Mouse (Mus musculus): ENCODE measurements around the gene Cel. TPM values are rescaled to one million over a fixed set of nuclear protein-coding genes. Genes with fewer than 3 reads are reported as not detected.
A peak's percentile ranks its signal among the peaks of the same experiment; 100 is the strongest.

The Cel gene
- polyA plus RNA-seq, 2 experiments: 0.06 TPM; not detected in 1

DNA sequence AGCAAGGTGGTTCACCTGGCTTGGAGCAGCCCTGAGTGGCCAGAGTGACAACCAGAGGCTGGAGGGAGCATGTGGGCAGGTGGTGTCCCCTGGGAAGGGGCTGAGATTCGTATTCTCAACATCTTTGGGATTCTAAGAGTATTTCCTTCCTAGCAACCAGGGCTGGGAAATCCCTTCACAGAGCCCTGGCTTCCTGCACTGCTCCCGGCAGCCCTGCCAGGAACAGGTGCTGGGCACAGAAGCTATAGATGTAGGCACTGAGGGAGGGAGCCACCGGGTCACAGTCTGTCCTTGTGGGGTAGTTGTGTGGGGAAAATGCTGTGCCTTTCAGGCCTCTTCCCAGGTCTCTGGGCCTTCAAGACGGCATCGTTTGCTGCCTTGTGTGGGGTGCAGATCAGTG lies 42.6 kb downstream of the Cel start:
- Histone ChIP-seq H3K4me1 (ENCODE audit: control insufficient read depth, insufficient read depth, low read length) (peaks cover 41% of the 10 kb centered on the region), H3K9ac (ENCODE audit: low read depth, low read length, severe bottlenecking) (no peak overlapping the region), H3K27ac (replicated peaks; ENCODE audit: low read depth, low read length) (no peak overlapping the region), H3K4me3 (replicated peaks; ENCODE audit: low read length) (no peak overlapping the region), H3K4me2 (replicated peaks; ENCODE audit: low read depth, low read length, severe bottlenecking) (no peak overlapping the region), H3K36me3 (ENCODE audit: control insufficient read depth, insufficient read depth, low read length) (no peaks in the 10 kb centered on the region; the same call in 1 of the 2 replicates), H3K9me3 (ENCODE audit: control insufficient read depth, low read length) (no peaks in the 10 kb centered on the region), H3K27me3 (ENCODE audit: control insufficient read depth, insufficient read depth, low read length) (no peaks in the 10 kb centered on the region)
- no peak for TF ChIP-seq POLR2A (IDR thresholded peaks at IDR 0.05; ENCODE audit: borderline replicate concordance, extremely low read depth, insufficient read depth, insufficient read length)
- no peak for ATAC-seq (ENCODE audit: low FRiP score, low read depth)
- 62% methylated on average over 5 of the region's 5 CpGs for WGBS
- DNase-seq (ENCODE audit: low spot score): no peak

DNA sequence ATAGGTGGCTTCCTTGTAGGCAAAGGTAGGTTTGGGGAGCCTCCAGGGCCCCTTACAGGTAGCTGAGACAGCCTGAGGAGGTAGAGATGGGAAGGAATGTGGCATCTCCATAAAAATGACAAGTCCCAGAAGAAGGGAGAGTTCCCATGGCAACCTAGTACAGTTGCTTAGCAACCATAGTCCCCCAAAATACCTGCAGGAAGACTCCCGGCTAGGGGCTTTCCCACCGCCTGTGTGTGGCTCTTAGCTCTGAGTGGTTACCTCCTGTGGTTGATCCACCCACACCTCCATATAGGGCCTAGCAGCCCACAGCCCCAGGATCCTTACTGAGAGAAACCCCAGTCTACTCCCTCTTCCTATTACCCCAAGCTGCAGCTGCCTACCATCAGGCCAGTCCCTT lies 45.0 kb downstream of the Cel start:
- Histone ChIP-seq H3K9me3 (ENCODE audit: control insufficient read depth, low read length) (no peaks in the 10 kb centered on the region), H3K4me2 (replicated peaks; ENCODE audit: low read depth, low read length, severe bottlenecking) (no peak overlapping the region), H3K4me1 (ENCODE audit: control insufficient read depth, insufficient read depth, low read length) (peaks cover 29% of the 10 kb centered on the region), H3K4me3 (replicated peaks; ENCODE audit: low read length) (no peak overlapping the region), H3K36me3 (ENCODE audit: control insufficient read depth, insufficient read depth, low read length) (no peaks in the 10 kb centered on the region; the same call in 1 of the 2 replicates), H3K27me3 (ENCODE audit: control insufficient read depth, insufficient read depth, low read length) (no peaks in the 10 kb centered on the region), H3K9ac (ENCODE audit: low read depth, low read length, severe bottlenecking) (no peak overlapping the region), H3K27ac (replicated peaks; ENCODE audit: low read depth, low read length) (no peak overlapping the region)
- TF ChIP-seq POLR2A (IDR thresholded peaks at IDR 0.05; ENCODE audit: borderline replicate concordance, extremely low read depth, insufficient read depth, insufficient read length): no peak
- no peak for ATAC-seq (ENCODE audit: low FRiP score, low read depth)
- no peak for DNase-seq (ENCODE audit: low spot score)
- 27% methylated on average over 2 of the region's 2 CpGs for WGBS

DNA sequence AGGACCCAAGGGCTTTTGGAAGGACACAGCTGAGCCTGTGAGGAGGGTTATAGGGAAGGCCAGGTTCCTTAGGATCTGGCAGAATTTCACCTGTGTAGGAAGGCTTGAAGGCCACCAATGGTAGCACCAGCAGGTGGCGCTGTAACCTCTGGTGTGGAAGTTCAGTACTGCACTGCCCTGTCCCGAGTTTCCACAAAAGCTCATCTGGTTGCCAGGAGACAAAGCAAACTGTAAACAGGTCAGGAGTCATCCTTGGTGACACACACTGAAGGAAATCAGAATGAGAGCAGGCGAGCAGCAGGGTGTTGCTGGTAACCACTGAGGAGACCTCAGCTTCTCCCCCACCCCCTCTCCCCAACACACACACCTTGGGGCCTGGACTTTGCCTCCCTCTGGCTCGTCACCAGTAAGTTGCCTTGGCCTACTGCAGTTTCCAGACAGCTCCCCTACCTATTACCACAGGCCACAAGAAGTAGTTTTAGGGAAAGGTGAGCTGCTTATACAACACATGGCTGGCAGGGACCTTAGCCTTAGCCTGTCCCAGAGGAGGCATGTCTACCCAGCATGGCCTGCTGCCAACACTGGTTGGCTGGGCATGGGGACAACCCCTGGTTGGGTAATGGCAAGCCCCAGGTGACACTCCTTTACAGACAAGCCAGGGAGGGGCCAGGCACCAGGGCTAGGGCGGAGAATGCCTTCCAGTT lies 45.8 kb downstream of the Cel start:
- peak; percentile 38; the same call in 1 of the 2 replicates for ATAC-seq (ENCODE audit: low FRiP score, low read depth)
- peaks cover 29% of the 10 kb centered on the region for H3K4me1 ChIP-seq (ENCODE audit: control insufficient read depth, insufficient read depth, low read length)
- WGBS: 50% methylated on average over 5 of the region's 5 CpGs

DNA sequence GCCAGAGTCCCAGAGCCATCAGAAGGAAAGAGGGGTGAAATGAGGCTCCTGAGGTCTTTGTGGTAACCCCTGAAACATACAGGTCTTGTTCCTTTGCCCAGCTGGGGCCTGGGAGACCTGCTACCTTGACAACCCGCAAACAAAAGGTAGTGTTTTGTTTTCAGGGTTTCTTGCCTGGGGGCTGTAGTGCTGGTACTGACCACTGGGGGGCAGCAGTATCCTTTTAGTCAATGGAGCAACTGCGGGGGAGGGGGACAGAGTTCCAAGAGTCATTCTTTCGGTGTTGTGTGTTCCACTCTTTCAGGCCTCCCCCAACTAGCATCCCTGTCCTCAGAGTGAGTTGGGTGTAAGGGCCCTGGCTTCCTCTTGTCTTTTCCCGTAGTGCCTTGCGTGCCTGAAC lies 48.7 kb downstream of the Cel start:
- H3K27ac ChIP-seq (replicated peaks; ENCODE audit: low read depth, low read length): 0 out of 2 replicates have a peak overlapping the region, but pooled peaks have one; percentile 9
- 22% methylated on average over 5 of the region's 5 CpGs for WGBS
- peaks cover 21% of the 10 kb centered on the region for H3K4me1 ChIP-seq (ENCODE audit: control insufficient read depth, insufficient read depth, low read length)
- DNase-seq (ENCODE audit: low spot score) (peak; percentile 87), ATAC-seq (ENCODE audit: low FRiP score, low read depth) (no peak)
- no peaks in the 10 kb centered on the region for H3K27me3 ChIP-seq (ENCODE audit: control insufficient read depth, insufficient read depth, low read length)
- no peak for TF ChIP-seq POLR2A (IDR thresholded peaks at IDR 0.05; ENCODE audit: borderline replicate concordance, extremely low read depth, insufficient read depth, insufficient read length)
- no peaks in the 10 kb centered on the region for H3K9me3 ChIP-seq (ENCODE audit: control insufficient read depth, low read length)
- peak overlapping the region; percentile 91 for H3K4me2 ChIP-seq (replicated peaks; ENCODE audit: low read depth, low read length, severe bottlenecking)
- peak overlapping the region; percentile 81 for H3K4me3 ChIP-seq (replicated peaks; ENCODE audit: low read length)
- H3K9ac ChIP-seq (ENCODE audit: low read depth, low read length, severe bottlenecking): peak overlapping the region; percentile 88
- no peaks in the 10 kb centered on the region; the same call in 1 of the 2 replicates for H3K36me3 ChIP-seq (ENCODE audit: control insufficient read depth, insufficient read depth, low read length)

More for the DNA sequence above, 45.8 kb downstream of the Cel start:
- H3K9ac ChIP-seq (ENCODE audit: low read depth, low read length, severe bottlenecking): no peak overlapping the region
- TF ChIP-seq POLR2A (IDR thresholded peaks at IDR 0.05; ENCODE audit: borderline replicate concordance, extremely low read depth, insufficient read depth, insufficient read length): no peak
- no peak overlapping the region for H3K4me2 ChIP-seq (replicated peaks; ENCODE audit: low read depth, low read length, severe bottlenecking)
- no peaks in the 10 kb centered on the region for H3K27me3 ChIP-seq (ENCODE audit: control insufficient read depth, insufficient read depth, low read length)
- no peaks in the 10 kb centered on the region for H3K9me3 ChIP-seq (ENCODE audit: control insufficient read depth, low read length)
- peak; percentile 70 for DNase-seq (ENCODE audit: low spot score)
- H3K27ac ChIP-seq (replicated peaks; ENCODE audit: low read depth, low read length): 0 out of 2 replicates have a peak overlapping the region, but pooled peaks have one; percentile 21
- H3K4me3 ChIP-seq (replicated peaks; ENCODE audit: low read length): no peak overlapping the region
- H3K36me3 ChIP-seq (ENCODE audit: control insufficient read depth, insufficient read depth, low read length): no peaks in the 10 kb centered on the region; the same call in 1 of the 2 replicates

DNA sequence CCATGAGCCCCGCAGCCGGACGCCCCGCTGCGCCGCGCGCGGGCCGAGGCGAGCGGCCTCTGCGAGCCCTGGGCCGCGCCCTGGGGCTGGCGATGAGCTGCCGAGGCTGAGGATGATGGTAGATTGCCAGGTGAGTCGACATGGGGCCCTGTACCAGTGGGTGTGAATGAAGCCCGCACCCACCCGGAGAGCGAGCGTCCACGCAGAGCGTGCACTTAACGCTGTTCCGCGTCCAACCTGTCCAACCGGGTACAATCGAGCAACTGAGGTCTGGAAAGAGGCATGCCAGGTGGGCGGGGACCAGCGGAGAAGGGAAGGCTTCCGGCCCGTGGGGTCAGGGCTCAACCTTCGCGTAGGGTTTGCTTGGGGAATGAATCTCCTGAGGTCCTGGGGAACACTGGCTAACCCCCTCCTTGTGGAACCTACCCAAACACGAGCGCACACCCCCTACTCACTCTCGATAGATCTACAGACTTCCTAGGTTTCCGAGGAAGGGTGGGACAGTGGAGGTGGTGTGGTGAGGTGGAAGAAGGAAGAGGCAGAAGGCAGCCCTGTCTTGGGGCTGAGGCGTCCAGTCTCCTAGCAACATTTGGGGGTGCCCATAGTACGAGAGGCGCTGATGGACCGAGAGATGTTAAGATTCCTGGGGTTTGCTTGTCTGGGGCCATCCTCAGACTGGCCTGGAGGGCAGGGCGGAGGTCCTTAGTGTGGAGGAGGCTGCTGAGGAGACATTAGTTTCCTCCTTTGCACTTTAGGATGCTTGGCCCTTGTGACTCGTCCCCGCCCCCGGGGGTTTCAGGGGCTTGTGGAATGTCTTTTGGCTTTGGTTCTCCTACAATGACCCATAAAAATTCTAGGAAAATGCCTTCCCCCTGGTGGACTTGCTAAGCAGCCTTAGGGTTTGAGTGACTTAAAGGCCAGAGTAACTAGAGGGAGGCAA lies 49.5 kb downstream of the Cel start:
- peak overlapping the region; percentile 88 for H3K9ac ChIP-seq (ENCODE audit: low read depth, low read length, severe bottlenecking)

More for the DNA sequence above, 49.5 kb downstream of the Cel start:
- 4% methylated on average over 45 of the region's 47 CpGs for WGBS
- Histone ChIP-seq H3K27ac (replicated peaks; ENCODE audit: low read depth, low read length) (peak overlapping the region; percentile 70), H3K9me3 (ENCODE audit: control insufficient read depth, low read length) (no peaks in the 10 kb centered on the region), H3K27me3 (ENCODE audit: control insufficient read depth, insufficient read depth, low read length) (no peaks in the 10 kb centered on the region), H3K4me1 (ENCODE audit: control insufficient read depth, insufficient read depth, low read length) (peaks cover 21% of the 10 kb centered on the region), H3K4me3 (replicated peaks; ENCODE audit: low read length) (peak overlapping the region; percentile 81), H3K4me2 (replicated peaks; ENCODE audit: low read depth, low read length, severe bottlenecking) (peak overlapping the region; percentile 91), H3K36me3 (ENCODE audit: control insufficient read depth, insufficient read depth, low read length) (no peaks in the 10 kb centered on the region; the same call in 1 of the 2 replicates)
- peak; percentile 23; the same call in 1 of the 2 replicates for ATAC-seq (ENCODE audit: low FRiP score, low read depth)
- no peak for TF ChIP-seq POLR2A (IDR thresholded peaks at IDR 0.05; ENCODE audit: borderline replicate concordance, extremely low read depth, insufficient read depth, insufficient read length)
- no peak for DNase-seq (ENCODE audit: low spot score)

All from limb, embryonic 14.5 days (tissue).